In genomic region chr1:21460941-21461689, GRCm38 (mm10) we compare ENCODE assay signal across 9 mouse cellular contexts.
A peak's percentile ranks its signal among the peaks of the same experiment; 100 is the strongest.
DNase-seq lines count a peak whose midpoint lies in the region; ATAC-seq and TF ChIP-seq lines count a peak whose summit lies in the region.
"Had no signal": no experiment of that assay in that cellular context is flagged by ENCODE, and none has a peak within 500 bp of the region (broad histone marks: within the 10 kb centered on the region; RNA-seq: fewer than 3 reads in every experiment).

No protein-coding gene starts in this region.

- no peaks in the 10 kb centered on the region for H3K4me1 ChIP-seq in E14TG2a.4 (replicated peaks; ENCODE audit: low read depth, low read length)
- H3K4me1 ChIP-seq in embryonic facial prominence, embryonic 14.5 days (ENCODE audit: control insufficient read depth, insufficient read depth, low read length): no peaks in the 10 kb centered on the region
- H3K4me1 ChIP-seq: heart, embryonic 15.5 days had no signal

- peak; percentile 78 for TF ChIP-seq CTCF in E14TG2a.4 (conservative IDR thresholded peaks at IDR 0.05; ENCODE audit: low read length)

- no peak overlapping the region for H3K9ac ChIP-seq in embryonic facial prominence, embryonic 14.5 days (ENCODE audit: low read depth, low read length)
- H3K9ac ChIP-seq: heart, embryonic 15.5 days had no signal

- ATAC-seq in embryonic facial prominence, embryonic 14.5 days (ENCODE audit: low read depth): peak; percentile 86

- H3K9me3 ChIP-seq in E14TG2a.4 (ENCODE audit: low read length): no peaks in the 10 kb centered on the region
- no peaks in the 10 kb centered on the region for H3K9me3 ChIP-seq in embryonic facial prominence, embryonic 14.5 days (ENCODE audit: control insufficient read depth, low read length)
- H3K9me3 ChIP-seq: heart, embryonic 15.5 days had no signal

- 0 out of 2 replicates have a peak overlapping the region, but pooled peaks have one; percentile 13 for H3K4me3 ChIP-seq in E14TG2a.4 (replicated peaks; ENCODE audit: low read length)
- H3K4me3 ChIP-seq in embryonic facial prominence, embryonic 14.5 days (ENCODE audit: low read depth, low read length): no peak overlapping the region
- H3K4me3 ChIP-seq: heart, embryonic 15.5 days had no signal

- no peaks in the 10 kb centered on the region for H3K27me3 ChIP-seq in E14TG2a.4 (ENCODE audit: insufficient read depth, low read length)
- H3K27me3 ChIP-seq in embryonic facial prominence, embryonic 14.5 days (replicated peaks; ENCODE audit: control insufficient read depth, insufficient read depth, low read length): no peaks in the 10 kb centered on the region
- H3K27me3 ChIP-seq: heart, embryonic 15.5 days had no signal

- WGBS in embryonic facial prominence, embryonic 14.5 days: 53% methylated on average over 18 of the region's 18 CpGs

- DNase-seq in adrenal gland, postnatal 25 days: peak; percentile 75
- DNase-seq in embryonic facial prominence, embryonic 14.5 days (ENCODE audit: low spot score): peak; percentile 87
- DNase-seq in heart, postnatal 36 days: peak; percentile 29 to 55
- DNase-seq in layer of hippocampus, adult 9-11 months: peak; percentile 72
- DNase-seq in lung, postnatal 14 days: peak; percentile 60
- DNase-seq in retina, postnatal 7 days (ENCODE audit: low read depth, low spot score): peak; percentile 20
- peak; percentile 23 for DNase-seq in urinary bladder, adult 2 months (ENCODE audit: low spot score)

- no peak overlapping the region for H3K27ac ChIP-seq in embryonic facial prominence, embryonic 14.5 days (replicated peaks; ENCODE audit: low read depth, low read length)
- H3K27ac ChIP-seq: heart, embryonic 15.5 days had no signal

- peak overlapping the region; percentile 26; the same call in 1 of the 2 replicates for H3K4me2 ChIP-seq in embryonic facial prominence, embryonic 14.5 days (ENCODE audit: low read depth, low read length)
- H3K4me2 ChIP-seq: heart, embryonic 15.5 days had no signal

- intact Hi-C loops in heart, postnatal 36 days (cut with DNase I): loop anchor here (1.0 kb wide), 1 partner anchor 506 kb away; no protein-coding TSS in a partner anchor

- no peaks in the 10 kb centered on the region for H3K36me3 ChIP-seq in E14TG2a.4 (ENCODE audit: insufficient read depth, low read length)
- H3K36me3 ChIP-seq in embryonic facial prominence, embryonic 14.5 days (ENCODE audit: control insufficient read depth, insufficient read depth, low read length): no peaks in the 10 kb centered on the region
- H3K36me3 ChIP-seq: heart, embryonic 15.5 days had no signal

Comparison
In these comparisons a context has a peak if more than half of its experiments do, and no peak if none do; other contexts are left out.
1. DNase-seq: peak in every context shown above with its lines; median percentile 87 in embryonic facial prominence, embryonic 14.5 days; 75 in adrenal gland, postnatal 25 days; 72 in layer of hippocampus, adult 9-11 months; 60 in lung, postnatal 14 days; 42 in heart, postnatal 36 days; 23 in urinary bladder, adult 2 months; 20 in retina, postnatal 7 days.